Mouse (Mus musculus): ENCODE results near the gene Bmp7. TPM values are rescaled to one million over a fixed set of nuclear protein-coding genes. Genes with fewer than 3 reads are reported as not detected.
A peak's percentile ranks its signal among the peaks of the same experiment; 100 is the strongest.

The Bmp7 gene
- total RNA-seq, 2 experiments from 2014 or later: 6.1 to 7.1 TPM

DNA sequence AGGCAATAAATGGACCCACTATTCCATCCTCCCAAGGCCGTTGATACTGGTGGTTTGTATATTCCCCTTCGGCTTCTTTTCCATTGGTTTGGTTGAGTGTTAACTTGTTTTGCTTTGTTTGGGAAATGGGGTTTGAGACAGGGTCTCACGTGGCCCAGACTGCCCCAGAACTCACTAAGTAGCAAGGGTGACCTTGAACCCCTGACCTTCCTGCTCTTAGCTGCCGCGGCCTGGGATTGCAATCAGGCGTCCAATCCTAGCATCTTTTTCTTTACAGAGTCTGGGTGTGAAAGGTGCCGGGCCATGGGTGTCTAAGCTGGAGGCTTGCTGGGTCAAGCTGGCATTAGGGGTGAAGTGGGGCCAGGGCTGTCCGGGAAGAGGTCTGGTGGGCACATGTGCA is 79.5 kb downstream of the Bmp7 start:
- DNase-seq (ENCODE audit: low spot score in 2 of 2): no peak

DNA sequence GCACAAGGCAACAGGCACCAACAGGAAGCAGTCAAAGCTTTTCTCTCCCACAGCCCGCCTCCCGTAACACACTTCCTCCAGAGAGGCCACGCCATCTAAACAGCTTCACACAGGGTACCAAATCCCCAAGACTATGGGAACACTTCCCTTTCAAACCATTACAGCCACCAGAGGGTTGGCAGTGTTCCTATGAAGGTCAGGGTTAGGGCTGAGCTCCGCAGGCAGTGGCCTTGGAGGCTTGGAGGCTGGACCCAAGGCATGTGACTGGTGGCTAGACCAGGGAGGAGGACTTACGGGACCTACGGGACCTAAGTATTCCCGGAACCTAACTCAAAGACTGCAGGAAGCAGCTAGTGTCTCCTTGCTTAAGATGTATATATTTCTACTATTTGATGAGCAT is 80.0 kb downstream of the Bmp7 start:
- DNase-seq (ENCODE audit: low spot score in 2 of 2): no peak

DNA sequence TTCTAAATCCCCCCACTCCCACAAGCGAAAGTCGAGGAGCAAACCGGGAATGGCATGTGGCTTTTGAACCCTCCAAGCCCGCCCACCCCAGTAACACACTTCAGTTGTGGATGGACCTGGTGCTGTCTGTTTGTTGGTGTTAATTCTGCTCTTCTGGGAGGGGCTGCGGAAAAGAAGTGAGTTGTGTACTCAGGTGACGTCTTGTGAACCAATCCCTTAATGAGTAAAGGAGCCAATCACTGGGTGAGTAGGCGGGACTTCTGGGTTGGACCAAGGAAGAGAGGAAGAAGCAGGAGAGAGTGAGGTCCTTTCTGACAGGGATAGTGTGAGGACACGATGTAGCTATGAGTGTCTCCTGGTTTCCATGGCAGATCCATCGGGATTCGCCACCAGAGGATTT is 83.1 kb downstream of the Bmp7 start:
- no peak for DNase-seq (ENCODE audit: low spot score in 2 of 2)

DNA sequence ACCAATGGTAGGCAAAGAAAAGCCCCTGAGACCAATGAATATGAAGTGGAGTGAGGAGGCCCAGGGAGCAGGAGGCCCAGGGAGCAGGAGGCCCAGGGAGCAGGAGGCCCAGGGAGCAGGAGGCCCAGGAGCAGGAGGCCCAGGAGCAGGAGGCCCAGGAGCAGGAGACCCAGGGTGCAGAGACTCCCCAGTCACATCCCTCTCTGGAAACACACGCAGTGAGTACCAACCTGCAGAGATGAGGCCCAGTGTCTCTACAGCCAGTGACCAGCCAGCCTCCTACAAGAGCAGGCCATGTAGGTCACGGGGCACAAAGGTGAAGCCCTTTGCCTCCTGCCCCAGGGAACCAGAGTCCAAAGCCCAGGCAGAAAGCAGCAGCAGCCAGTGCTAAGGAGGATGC is 83.6 kb downstream of the Bmp7 start:
- no peak for DNase-seq (ENCODE audit: low spot score in 2 of 2)

DNA sequence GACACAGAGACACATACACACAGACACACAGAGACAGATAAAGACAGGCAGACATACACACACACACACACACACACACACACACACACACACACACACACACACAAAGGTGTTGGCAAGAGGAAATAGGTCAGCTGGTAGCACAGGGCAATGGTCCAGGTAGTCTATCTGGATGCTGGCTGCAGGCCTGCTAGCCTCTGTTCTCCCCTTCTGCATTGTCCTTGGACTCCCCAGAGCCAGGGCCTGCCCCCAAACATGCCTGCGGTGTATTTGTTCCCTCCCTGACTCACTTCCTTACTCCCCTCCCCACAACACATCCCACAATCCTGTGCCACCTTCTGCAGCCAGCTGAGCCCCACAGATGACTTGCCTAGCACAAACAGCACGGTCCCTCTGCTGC is 86.0 kb downstream of the Bmp7 start:
- no peak for DNase-seq (ENCODE audit: low spot score in 2 of 2)

DNA sequence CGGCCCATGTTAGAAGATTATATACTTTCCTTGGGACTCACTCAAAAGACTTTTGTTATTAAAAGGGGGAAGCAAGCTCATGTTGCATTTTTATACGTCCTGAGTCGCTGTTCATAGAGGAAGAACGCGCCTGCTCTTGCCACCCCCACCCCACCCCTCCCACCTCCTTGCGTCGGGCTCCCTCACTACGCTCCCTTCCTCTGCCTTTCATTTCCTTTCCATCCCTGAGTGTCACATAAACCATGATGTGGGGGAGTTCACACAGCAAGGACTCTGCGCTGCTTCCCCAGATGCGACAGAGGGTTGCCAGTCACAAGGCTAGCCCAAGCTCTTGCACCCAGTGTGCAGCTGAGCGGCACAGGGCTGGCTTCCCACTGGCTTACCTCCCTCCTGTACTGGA is 88.3 kb downstream of the Bmp7 start:
- DNase-seq (ENCODE audit: low spot score in 2 of 2): no peak

DNA sequence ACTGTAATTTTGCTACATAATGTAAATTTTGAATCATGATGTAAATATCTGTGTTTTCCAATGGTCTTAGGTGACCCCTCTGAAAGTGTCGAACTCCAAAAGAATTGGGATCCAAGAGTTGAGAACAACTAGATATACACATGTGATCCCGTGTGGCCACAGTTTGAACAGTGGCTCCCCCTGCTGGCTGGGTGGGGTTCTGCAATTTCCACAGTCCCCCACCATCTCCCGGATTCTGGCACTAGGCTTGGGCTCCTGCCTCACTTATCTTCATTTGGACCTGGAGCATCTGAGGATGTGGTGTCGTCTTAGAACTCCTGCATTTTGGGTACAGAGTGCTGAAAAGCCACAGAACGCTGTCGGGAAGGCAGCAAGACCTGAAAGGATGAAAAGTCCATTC is 91.9 kb downstream of the Bmp7 start:
- DNase-seq (ENCODE audit: low spot score in 2 of 2): peak in 1 of 2 experiments; percentile 33

DNA sequence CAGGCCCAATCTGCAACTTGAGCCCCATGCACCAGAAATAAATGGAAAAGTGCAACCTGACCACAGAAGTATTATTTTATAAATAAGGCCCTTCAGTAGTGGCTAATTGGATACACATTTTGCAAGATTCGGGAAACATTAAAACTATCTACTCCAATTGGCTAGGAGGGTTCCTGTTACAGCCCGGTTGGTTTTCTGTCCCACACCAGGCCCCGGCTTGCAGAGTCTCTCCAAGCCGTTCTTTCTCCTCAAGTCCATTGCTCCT is 93.9 kb downstream of the Bmp7 start:
- no peak for DNase-seq (ENCODE audit: low spot score in 2 of 2)

DNA sequence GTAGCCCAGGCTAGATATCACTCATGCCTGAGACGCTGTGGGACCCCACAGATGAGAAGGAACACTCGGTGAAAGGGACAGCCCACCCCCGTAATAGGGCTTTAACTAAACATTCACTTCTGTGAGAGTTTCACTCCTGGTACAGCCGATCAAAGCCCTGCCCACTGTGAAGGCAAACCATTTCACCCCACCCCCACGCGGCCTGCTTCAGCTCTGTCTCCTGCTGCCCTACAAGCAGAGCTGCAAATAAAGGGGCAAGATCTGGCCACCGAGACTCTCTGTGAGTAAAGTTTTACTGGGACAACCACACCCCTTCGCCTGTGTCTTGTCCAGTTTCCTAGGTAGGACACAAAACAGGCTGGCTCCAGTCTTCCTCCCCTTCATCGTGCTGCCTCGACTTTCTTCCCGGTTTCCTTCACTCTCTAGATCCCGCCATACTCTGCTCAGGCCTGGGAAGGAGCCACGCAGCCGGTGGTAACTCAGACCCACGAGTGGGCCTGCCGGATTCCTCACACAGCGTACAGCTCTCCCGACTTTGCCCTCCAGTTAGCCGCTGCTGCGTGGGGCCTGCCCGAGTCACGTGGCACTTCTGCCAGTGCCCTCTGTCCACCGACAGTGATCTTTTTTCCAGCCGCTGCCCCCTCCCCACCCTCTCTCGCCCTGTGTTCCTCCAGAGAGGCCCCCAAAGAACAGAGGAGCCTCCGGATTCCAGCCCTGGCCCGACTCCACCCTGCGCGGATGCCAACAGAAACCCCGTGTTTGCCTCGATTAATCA is 94.4 kb downstream of the Bmp7 start:
- DNase-seq (ENCODE audit: low spot score in 2 of 2): no peak

DNA sequence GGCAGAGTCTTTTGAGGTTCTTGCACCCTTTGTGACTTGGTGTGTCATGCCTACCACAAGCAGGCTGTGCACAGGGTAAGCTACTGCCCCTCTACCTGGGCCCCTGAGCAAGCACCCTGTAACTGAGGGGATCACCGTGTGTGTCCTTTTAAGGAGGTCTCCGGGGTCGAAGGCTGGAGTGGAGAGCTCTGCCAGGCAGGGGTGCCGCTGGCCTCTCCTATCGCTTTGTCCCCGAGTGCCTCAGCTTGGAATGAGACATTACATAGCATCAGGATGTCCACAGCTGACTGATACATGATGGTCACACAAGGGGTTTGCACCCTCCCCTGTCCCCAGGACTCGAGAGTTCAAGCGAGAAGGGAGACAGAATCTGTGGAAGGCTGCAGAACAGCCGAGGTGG is 96.2 kb downstream of the Bmp7 start:
- no peak for DNase-seq (ENCODE audit: low spot score in 2 of 2)

DNA sequence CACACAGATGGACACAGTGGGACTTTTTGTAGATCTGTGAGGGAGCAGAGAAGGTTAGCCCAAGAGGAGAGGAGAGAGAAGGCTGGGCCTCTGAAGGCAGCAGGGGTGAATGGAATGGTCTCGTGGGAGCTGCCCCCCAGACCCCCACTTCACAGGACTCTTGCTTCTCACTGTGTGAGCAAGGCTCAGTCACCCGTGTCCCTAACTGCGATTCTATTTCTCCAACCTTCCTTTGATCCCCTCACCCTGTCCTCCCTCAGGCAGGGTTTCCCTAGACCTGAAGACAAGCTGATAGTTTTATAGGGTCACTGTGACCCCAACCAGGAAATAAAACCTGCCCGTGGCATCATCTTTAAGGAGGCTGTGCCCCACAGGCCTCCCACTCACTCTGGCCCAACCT is 97.8 kb downstream of the Bmp7 start:
- no peak for DNase-seq (ENCODE audit: low spot score in 2 of 2)

DNA sequence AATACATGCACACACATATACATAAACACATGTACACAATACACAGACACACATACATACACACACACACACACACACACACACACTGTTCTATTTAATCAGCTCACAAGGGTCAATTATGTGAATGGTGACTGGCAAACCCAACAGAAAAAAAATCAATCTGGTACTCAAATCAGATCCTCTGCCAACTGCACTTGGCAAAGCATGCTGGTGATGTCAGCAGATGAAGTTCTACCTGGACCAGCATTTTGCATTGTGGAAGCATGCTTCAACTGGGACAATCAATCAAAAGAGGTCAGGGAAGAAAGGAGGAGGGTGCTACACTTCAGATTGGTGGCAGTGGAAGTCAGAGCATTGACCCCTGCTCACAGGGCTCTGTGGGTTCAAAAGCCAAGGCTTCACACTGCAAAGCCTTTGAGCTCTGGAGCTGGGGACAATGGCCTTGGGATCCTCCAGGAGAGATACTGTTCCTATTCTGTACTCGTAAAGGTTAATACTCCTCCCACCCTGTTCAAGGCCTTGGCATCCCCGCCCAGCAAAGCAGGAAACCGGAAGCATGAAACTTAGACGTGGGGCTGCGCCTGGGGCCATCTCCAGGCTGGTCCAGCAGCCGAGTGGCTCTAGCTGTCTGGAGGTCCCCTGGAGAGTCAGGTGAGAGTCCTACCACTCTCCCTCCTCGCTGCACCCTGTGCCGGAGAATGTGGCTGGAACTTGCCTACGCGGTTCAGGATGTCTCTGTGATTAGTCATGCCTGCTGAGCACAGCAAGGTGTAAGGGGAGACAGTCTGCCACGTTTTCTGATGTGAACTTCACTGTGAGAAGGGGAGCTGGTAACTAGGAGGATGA is 99.0 kb downstream of the Bmp7 start:
- peak in 1 of 2 experiments; percentile 23 for DNase-seq (ENCODE audit: low spot score in 2 of 2)

DNA sequence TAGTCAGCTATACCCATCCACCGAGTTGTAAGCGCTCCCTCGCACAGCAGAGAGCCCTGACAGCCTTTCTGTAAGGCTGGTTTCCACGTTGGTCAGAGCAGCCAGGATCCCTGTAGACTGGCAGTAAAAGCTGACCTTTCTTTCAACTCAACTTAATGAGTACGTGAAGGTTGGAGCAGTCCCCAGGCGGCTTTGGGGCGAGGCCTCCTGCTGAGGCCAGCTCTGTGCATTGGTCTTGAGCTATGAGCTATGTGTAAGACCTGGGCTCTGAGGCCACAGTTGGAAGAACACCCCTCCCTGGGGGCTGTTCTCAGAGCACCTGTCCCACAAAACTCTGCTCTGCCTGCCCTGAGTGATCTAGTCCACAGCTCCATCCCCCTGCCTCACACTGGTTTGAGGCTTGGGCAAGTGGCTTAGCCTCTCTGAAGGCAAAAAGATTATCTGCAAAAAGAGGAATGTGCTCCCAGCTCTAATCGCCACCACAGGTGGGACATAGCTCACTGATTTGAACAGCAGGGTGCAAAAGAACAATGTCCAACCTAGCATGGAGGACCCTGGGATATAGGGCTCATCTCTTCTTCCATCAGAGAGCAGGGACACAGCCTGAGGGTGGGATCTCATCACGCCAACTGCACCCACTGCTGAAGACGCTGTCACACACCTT is 100.7 kb downstream of the Bmp7 start:
- no peak for DNase-seq (ENCODE audit: low spot score in 2 of 2)

DNA sequence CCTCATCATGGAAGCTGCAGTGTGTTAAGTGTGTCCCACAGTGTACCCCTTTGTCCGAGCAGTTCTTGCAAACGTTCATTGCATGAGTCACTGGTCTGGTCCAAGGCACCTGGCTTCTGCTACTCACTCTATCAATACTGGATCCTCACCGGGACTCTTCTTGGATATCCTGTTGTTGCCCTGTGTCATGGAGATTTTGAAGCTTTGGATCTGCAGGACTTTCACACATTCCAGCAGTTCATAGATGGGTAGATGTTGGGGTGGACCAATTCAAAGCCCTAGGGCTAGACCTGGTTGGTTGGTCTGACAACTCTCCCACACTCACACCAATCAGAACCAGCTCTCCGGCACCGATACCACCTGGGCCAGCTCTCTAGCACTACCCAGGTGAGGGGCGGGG is 103.6 kb downstream of the Bmp7 start:
- no peak for DNase-seq (ENCODE audit: low spot score in 2 of 2)

DNA sequence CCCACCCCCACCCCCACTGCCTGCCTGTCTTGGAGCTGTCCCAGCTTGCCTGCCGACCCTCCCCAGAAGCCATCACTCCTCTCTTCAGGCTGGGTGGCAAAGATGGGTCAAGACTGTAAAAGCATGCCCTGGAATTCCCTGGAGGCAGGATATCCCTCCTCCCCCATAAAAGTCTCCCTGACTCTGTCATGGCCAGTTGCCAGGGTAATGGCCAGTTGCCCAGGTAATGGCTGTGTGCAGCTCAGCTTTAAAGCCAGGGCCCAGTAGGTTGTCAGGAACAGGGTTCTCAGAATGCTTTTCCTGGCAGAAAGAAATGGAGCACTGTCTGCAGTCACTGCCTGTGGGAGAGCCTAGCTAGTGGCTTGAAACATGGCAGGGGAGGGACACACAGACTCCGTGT is 106.9 kb downstream of the Bmp7 start:
- DNase-seq (ENCODE audit: low spot score in 2 of 2): peak in 1 of 2 experiments; percentile 44

DNA sequence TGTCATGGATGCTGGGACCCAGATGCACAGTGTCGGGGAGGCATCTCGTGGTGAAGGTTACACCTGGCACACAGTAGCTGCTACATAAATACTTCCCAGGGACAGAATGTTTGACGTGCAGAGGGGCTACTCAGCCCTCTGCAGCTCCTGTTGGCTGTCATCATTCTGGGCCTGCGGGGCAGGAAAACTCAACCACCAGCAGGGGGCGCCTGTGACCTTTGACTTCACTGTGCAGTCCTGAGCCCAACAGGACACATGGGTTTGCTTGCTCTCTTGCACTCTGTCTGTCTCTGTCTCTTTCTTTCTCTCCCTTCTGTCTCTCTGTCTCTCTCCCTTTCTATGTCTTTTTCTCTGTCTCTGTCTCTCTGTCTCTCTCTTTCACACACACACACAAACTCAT is 108.4 kb downstream of the Bmp7 start:
- DNase-seq (ENCODE audit: low spot score in 2 of 2): peak; percentile 68 to 69

DNA sequence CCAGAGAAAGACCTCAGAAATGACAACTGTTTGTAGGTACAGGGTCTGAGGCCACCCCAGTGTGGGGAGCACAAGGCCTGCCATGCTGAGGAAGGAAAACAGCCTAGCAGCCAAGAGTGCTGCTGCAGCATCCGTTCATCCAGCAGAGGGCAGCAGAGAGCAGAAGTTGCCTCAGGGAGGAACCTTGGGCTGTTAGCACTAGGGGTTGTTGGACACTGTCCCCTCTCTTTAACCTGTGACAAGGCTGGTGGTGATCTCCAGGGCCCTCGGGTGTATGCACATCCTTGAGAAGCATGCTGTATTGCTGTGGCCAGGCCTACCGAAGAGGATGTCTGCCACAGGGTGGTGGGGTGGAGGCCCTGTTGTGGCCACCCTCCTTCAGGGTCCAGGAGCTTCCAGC is 109.0 kb downstream of the Bmp7 start:
- peak; percentile 82 to 87 for DNase-seq (ENCODE audit: low spot score in 2 of 2)

DNA sequence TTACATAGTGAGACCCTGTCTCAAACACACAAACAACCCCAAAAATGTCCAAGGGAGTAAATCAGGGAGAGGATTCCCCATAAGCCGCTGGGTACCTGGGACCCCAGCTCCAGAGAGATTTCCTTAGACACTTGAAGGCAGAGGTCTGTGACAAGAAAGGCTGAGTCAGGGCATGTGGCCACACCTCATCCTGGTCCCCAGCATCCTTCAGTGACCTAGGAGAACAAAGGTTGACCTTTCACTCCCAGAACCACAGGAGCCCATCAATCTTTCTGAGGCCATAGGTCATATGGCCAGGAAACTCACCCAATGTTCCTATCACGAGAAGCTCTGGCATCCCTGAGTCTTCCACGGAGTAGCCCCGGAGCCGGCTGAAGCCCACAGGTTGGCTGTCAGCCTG is 111.9 kb downstream of the Bmp7 start:
- no peak for DNase-seq (ENCODE audit: low spot score in 2 of 2)

DNA sequence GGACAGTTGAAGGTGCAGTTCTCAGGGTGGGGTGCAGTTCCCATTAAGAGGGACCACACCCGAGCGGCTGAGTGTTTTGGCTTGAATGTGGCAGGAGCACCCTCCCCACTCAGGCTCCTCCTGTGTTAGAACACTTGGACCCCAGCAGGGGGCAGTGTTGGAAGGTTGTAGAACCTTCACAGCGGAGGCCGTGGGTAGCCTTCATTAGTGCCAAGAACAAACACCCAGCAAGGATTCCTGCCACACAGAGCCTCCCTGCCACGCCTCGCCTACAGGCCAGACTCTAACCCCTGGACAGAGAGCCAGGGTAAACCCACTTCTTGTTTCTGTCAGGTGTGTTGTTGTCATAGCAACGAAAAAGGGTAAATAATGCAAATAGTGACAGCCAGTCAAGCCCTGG is 112.6 kb downstream of the Bmp7 start:
- no peak for DNase-seq (ENCODE audit: low spot score in 2 of 2)

DNA sequence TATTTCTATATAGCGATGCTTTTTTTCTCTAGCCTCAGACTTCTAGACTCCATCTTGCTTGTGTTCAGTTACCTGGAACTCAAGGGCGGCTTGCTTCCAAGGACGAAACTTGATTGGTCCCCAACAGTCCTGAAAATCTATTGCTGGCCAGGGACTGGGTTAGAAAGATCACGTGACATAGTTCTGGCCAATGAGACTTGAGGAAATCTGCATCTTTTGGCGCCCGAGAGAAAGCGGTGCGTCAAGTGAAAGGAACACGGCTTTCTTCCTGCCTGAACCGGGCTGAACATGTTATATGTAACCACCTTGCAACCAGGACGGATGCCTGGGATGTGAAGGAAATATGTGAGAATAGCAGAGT is 114.4 kb downstream of the Bmp7 start:
- no peak for DNase-seq (ENCODE audit: low spot score in 2 of 2)

DNA sequence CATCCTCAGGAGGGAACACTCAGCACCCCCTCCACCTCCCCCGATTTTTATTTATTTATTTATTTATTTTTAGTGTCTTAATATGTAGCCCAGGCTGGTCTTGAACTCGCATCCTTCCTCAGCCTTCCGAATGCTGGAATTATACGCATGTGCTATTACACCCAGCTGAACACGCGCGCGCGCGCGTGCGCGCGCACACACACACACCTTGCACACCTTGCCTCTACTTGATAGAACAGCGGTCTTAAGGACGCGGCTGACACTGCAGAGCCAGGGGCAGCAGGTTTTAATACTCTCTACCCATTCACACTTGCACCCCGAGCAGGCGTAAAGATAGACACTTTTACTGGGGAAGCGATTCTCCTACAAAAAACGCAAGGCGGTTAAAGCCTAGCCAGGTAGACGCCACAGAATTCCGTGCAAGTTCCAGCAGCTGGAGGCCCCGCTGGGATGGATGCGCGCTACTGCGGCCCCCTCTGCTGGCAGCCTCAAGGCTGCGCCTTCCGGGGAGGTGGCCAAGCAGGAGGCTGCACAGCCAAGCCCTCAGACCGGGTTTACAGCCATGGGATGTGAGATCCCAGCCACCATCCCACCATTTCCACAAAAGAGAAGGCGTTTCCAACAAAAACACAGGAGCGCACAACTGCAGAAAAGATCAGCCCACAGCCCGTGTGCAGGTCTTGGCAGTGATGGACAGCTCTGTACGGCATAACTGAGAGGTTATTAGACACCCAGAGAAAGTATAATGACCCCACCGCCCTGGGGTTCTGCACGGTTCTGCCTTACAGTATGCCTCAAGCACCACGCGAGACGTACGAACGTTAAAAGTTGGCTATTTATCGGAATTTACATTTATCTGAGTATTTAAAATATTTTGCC is 115.0 kb downstream of the Bmp7 start:
- peak; percentile 58 to 63 for DNase-seq (ENCODE audit: low spot score in 2 of 2)
